Mouse (Mus musculus) G1E (cell line): ENCODE results near the gene Zfp454.

Experiments
- CTCF ChIP-seq: IDR thresholded peaks from 2 replicates; pipeline ENCODE4 v1.5.1; 2012; ENCODE audit warnings: low read depth, low read length, inconsistent platforms, mixed read lengths
- GATA2 ChIP-seq: IDR thresholded peaks from 2 replicates; pipeline ENCODE4 v1.6.1; 2012; ENCODE audit warnings: low read depth, low read length, inconsistent platforms, borderline replicate concordance

DNA sequence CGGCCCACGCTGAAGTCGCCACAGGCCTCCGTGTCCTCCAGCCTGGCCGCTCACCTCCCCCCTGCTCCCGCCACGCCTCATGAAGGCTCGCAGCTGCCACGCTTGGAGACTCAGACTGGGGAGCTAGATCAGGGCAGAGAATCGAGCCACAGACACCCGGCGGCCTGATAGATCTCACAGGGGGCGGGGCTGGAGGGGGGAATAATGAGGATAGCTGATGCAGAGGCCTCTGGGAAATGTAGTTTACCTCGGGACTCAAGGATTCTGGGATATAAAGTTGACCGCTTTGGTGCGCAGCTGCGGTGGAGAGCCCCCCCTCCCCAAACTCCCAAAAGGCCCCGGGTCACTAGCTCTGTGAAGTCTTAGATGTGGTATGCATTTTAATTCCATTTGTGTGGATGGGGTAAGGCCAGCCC is 44.0 kb upstream of the Zfp454 start, which contains the start of gene Zfp354b:
- TF ChIP-seq GATA2 (no peak), CTCF (no peak)
